Mouse (Mus musculus) intestine, embryonic 14.5 days (tissue): ENCODE measurements around the gene Tmem189. TPM values are rescaled to one million over a fixed set of nuclear protein-coding genes. Genes with fewer than 3 reads are reported as not detected.

Source experiments
- ATAC-seq: fragments of 200-750 bp; cut with Nextera tagmentation; replicated peaks from 2 replicates; pipeline ENCODE4 v1.8.0; 2017; ENCODE audit warnings: low read depth, moderate number of reproducible peaks, moderate TSS enrichment, moderate library complexity; ENCODE audit not compliant: low FRiP score, low TSS enrichment
- DNase-seq: peaks from one replicate; pipeline ENCODE4 v3.0.0-alpha.2; 2018; ENCODE audit warnings: low spot score
- H3K27ac ChIP-seq: fragments of 300-500 bp; sonication (generic); 2 replicates; pipeline ENCODE4 v1.5.1; 2014; ENCODE audit warnings: low read depth, mild to moderate bottlenecking, control low read depth
- H3K27me3 ChIP-seq: fragments of 300-500 bp; sonication (generic); replicated peaks from 2 replicates; pipeline ENCODE4 v1.6.1; 2014; ENCODE audit warnings: low read length, control low read depth; ENCODE audit not compliant: control insufficient read depth, insufficient read depth
- H3K36me3 ChIP-seq: fragments of 300-500 bp; sonication (generic); 2 replicates; pipeline ENCODE4 v1.6.1; 2014; ENCODE audit warnings: low read length, control low read depth; ENCODE audit not compliant: control insufficient read depth, insufficient read depth
- H3K4me1 ChIP-seq: fragments of 300-500 bp; sonication (generic); replicated peaks from 2 replicates; pipeline ENCODE4 v1.6.1; 2014; ENCODE audit warnings: low read length, control low read depth, mixed read lengths; ENCODE audit not compliant: control insufficient read depth, insufficient read depth
- H3K4me2 ChIP-seq: fragments of 300-500 bp; sonication (generic); 2 replicates; pipeline ENCODE4 v1.6.1; 2014; ENCODE audit warnings: low read length
- H3K4me3 ChIP-seq: fragments of 300-500 bp; sonication (generic); 2 replicates; pipeline ENCODE4 v1.5.1; 2014; ENCODE audit warnings: low read depth, low read length, control low read depth, mixed read lengths
- H3K9ac ChIP-seq: fragments of 300-500 bp; sonication (generic); 2 replicates; pipeline ENCODE4 v1.6.1; 2014; ENCODE audit warnings: mild to moderate bottlenecking, low read length
- H3K9me3 ChIP-seq: fragments of 300-500 bp; sonication (generic); 2 replicates; pipeline ENCODE4 v1.6.1; 2016; ENCODE audit warnings: low read length, control low read depth; ENCODE audit not compliant: control insufficient read depth
- whole genome bisulfite sequencing: fragments of 180-500 bp; shearing (Covaris S2); extraction: QIAGEN DNeasy Blood & Tissue Kit; methylation state at CpG from one replicate; pipeline ENCODE4 v1.1.7; 2014; 5-methylcytosine and 5-hydroxymethylcytosine counted together
- polyA plus RNA-seq: library from polyadenylated mRNA; unstranded; fragments of >200 nt; fragmentation: Nextera tagmentation; extraction: Ambion mirVana; gene quantifications from 2 replicates; pipeline ENCODE4 v1.2.1, GENCODE M21; 2014

Tmem189 gene
- 35.1 and 42.0 TPM in 2 replicates for polyA plus RNA-seq

- H3K27me3 ChIP-seq, result 0 out of 2 replicates have a peak, but pooled peaks cover 8% of the 10 kb centered on the region
- H3K4me3 ChIP-seq, result peak within 1 kb of the TSS; percentile 74
- peak within 1 kb of the TSS; percentile 79 for H3K9ac ChIP-seq
- ATAC-seq, result peak; percentile 16; the same call in 1 of the 2 replicates
- H3K36me3 ChIP-seq, result no peaks in the 10 kb centered on the region
- H3K27ac ChIP-seq, result peak within 1 kb of the TSS; percentile 79
- peaks cover 14% of the 10 kb centered on the region; the same call in 1 of the 2 replicates for H3K4me1 ChIP-seq
- WGBS, result under 1% methylated on average over 98 of the region's 99 CpGs
- peak; percentile 88 for DNase-seq
- H3K4me2 ChIP-seq, result peak within 1 kb of the TSS; percentile 97
- H3K9me3 ChIP-seq, result no peaks in the 10 kb centered on the region
These were observed at the start of gene Tmem189 for GRCm38 (mm10) chr2:167689501-167690218. Gene Tmem189, minus strand, starts transcription at chr2:167689822.

- DNase-seq, result no peak
- Histone ChIP-seq H3K4me3 (no peak overlapping the region), H3K27me3 (no peaks in the 10 kb centered on the region), H3K4me1 (peaks cover 4% of the 10 kb centered on the region), H3K9ac (no peak overlapping the region), H3K36me3 (no peaks in the 10 kb centered on the region), H3K4me2 (no peak overlapping the region), H3K27ac (peak overlapping the region; percentile 47; the same call in 1 of the 2 replicates), H3K9me3 (no peaks in the 10 kb centered on the region)
- 28% methylated on average over 6 of the region's 6 CpGs for WGBS
- ATAC-seq, result 0 out of 2 replicates have a peak, but pooled peaks have one; percentile 21
These were observed 49.4 kb upstream of the Tmem189 start for GRCm38 (mm10) chr2:167739030-167739429.

- WGBS, result 72% methylated on average over 10 of the region's 10 CpGs
- no peaks in the 10 kb centered on the region for H3K36me3 ChIP-seq
- no peak overlapping the region for H3K4me3 ChIP-seq
- DNase-seq, result no peak
- H3K9me3 ChIP-seq, result no peaks in the 10 kb centered on the region
- H3K9ac ChIP-seq, result no peak overlapping the region
- H3K27me3 ChIP-seq, result no peaks in the 10 kb centered on the region
- H3K4me1 ChIP-seq, result peaks cover 4% of the 10 kb centered on the region
- H3K4me2 ChIP-seq, result no peak overlapping the region
- ATAC-seq, result no peak
- no peak overlapping the region for H3K27ac ChIP-seq
These were observed 45.2 kb upstream of the Tmem189 start for GRCm38 (mm10) chr2:167734861-167735260.

- no peak overlapping the region for H3K4me3 ChIP-seq
- H3K4me1 ChIP-seq, result peaks cover 5% of the 10 kb centered on the region
- no peak overlapping the region for H3K4me2 ChIP-seq
- H3K9ac ChIP-seq, result no peak overlapping the region
- no peak overlapping the region for H3K27ac ChIP-seq
- ATAC-seq, result 0 out of 2 replicates have a peak, but pooled peaks have one; percentile 13
- no peak for DNase-seq
- H3K9me3 ChIP-seq, result no peaks in the 10 kb centered on the region
- WGBS, result 51% methylated on average over 13 of the region's 13 CpGs
- H3K36me3 ChIP-seq, result no peaks in the 10 kb centered on the region
- H3K27me3 ChIP-seq, result no peaks in the 10 kb centered on the region
These were observed 41.5 kb upstream of the Tmem189 start for GRCm38 (mm10) chr2:167731149-167731548.

- DNase-seq (no peak), ATAC-seq (no peak)
- H3K27ac ChIP-seq, result no peak overlapping the region
- H3K9me3 ChIP-seq, result no peaks in the 10 kb centered on the region
- H3K36me3 ChIP-seq, result no peaks in the 10 kb centered on the region
- no peak overlapping the region for H3K9ac ChIP-seq
- no peak overlapping the region for H3K4me2 ChIP-seq
- no peak overlapping the region for H3K4me3 ChIP-seq
- no peaks in the 10 kb centered on the region for H3K27me3 ChIP-seq
- 62% methylated on average over 7 of the region's 7 CpGs for WGBS
- peaks cover 5% of the 10 kb centered on the region for H3K4me1 ChIP-seq
These were observed 40.4 kb upstream of the Tmem189 start for GRCm38 (mm10) chr2:167730036-167730435.

GRCm38 (mm10) chr2:167727161-167727560 is 37.5 kb upstream of the Tmem189 start:
- 52% methylated on average over 13 of the region's 13 CpGs for WGBS
- no peak overlapping the region for H3K4me2 ChIP-seq
- no peak; the same call in 1 of the 2 replicates for ATAC-seq
- H3K36me3 ChIP-seq, result no peaks in the 10 kb centered on the region
- no peak for DNase-seq
- H3K4me3 ChIP-seq, result no peak overlapping the region
- H3K4me1 ChIP-seq, result peaks cover 5% of the 10 kb centered on the region
- H3K9me3 ChIP-seq, result no peaks in the 10 kb centered on the region
- no peak overlapping the region for H3K27ac ChIP-seq
- no peak overlapping the region for H3K9ac ChIP-seq
- H3K27me3 ChIP-seq, result no peaks in the 10 kb centered on the region

GRCm38 (mm10) chr2:167725879-167726278 is 36.3 kb upstream of the Tmem189 start:
- ATAC-seq (no peak), DNase-seq (no peak)
- Histone ChIP-seq H3K9me3 (no peaks in the 10 kb centered on the region), H3K27me3 (no peaks in the 10 kb centered on the region), H3K27ac (no peak overlapping the region), H3K4me1 (peaks cover 8% of the 10 kb centered on the region), H3K4me3 (no peak overlapping the region), H3K9ac (no peak overlapping the region), H3K36me3 (no peaks in the 10 kb centered on the region), H3K4me2 (no peak overlapping the region)
- WGBS, result 92% methylated on average over 10 of the region's 10 CpGs

GRCm38 (mm10) chr2:167723589-167724206 is 34.1 kb upstream of the Tmem189 start:
- Histone ChIP-seq H3K27me3 (no peaks in the 10 kb centered on the region), H3K36me3 (no peaks in the 10 kb centered on the region), H3K9me3 (no peaks in the 10 kb centered on the region), H3K4me3 (no peak overlapping the region), H3K27ac (no peak overlapping the region), H3K4me1 (peaks cover 8% of the 10 kb centered on the region), H3K4me2 (no peak overlapping the region), H3K9ac (no peak overlapping the region)
- WGBS, result 80% methylated on average over 11 of the region's 11 CpGs
- no peak for ATAC-seq
- DNase-seq, result no peak
